Mouse (Mus musculus): Measurements from ENCODE around the gene Wnk2.
"Not testable (repeated sequence)": the region's sequence is repeated elsewhere in the genome, so short reads cannot be mapped to it uniquely, and the experiment has no call there.

Wnk2 gene

GRCm38 (mm10) chr13:49087420-49087819 is 60.4 kb downstream of the Wnk2 start:
- DNase-seq: peak; percentile 68 to 69

GRCm38 (mm10) chr13:49086431-49086830 is 61.4 kb downstream of the Wnk2 start:
- DNase-seq: no peak

GRCm38 (mm10) chr13:49085211-49085610 is 62.6 kb downstream of the Wnk2 start:
- peak; percentile 50 to 53 for DNase-seq

- DNase-seq: peak in 1 of 2 experiments; percentile 36
Measured at GRCm38 (mm10) chr13:49084781-49085180, 63.0 kb downstream of the Wnk2 start.

GRCm38 (mm10) chr13:49083941-49084340 is 63.9 kb downstream of the Wnk2 start:
- DNase-seq: no peak

- DNase-seq: no peak
Measured at GRCm38 (mm10) chr13:49082151-49082879, 65.5 kb downstream of the Wnk2 start.

- no peak for DNase-seq
Measured at GRCm38 (mm10) chr13:49076196-49076595, 71.6 kb downstream of the Wnk2 start.

GRCm38 (mm10) chr13:49075377-49075776 is 72.4 kb downstream of the Wnk2 start:
- DNase-seq: no peak

- DNase-seq: no peak
Measured at GRCm38 (mm10) chr13:49073295-49073694, 74.5 kb downstream of the Wnk2 start.

- no peak for DNase-seq
Measured at GRCm38 (mm10) chr13:49071861-49072260, 76.0 kb downstream of the Wnk2 start.

- peak in 1 of 2 experiments; percentile 36 for DNase-seq
Measured at GRCm38 (mm10) chr13:49069979-49070378, 77.8 kb downstream of the Wnk2 start.

- no peak for DNase-seq
Measured at GRCm38 (mm10) chr13:49069393-49069792, 78.4 kb downstream of the Wnk2 start.

- no peak for DNase-seq
Measured at GRCm38 (mm10) chr13:49064257-49064656, 83.6 kb downstream of the Wnk2 start.

GRCm38 (mm10) chr13:49060456-49060855 is 87.4 kb downstream of the Wnk2 start:
- no peak for DNase-seq

- DNase-seq: peak; percentile 54 to 61
Measured at GRCm38 (mm10) chr13:49058528-49058927, 89.3 kb downstream of the Wnk2 start.

- no peak for DNase-seq
Measured at GRCm38 (mm10) chr13:49056304-49056703, 91.5 kb downstream of the Wnk2 start.

GRCm38 (mm10) chr13:49054753-49055152 is 93.1 kb downstream of the Wnk2 start:
- not testable (repeated sequence) for DNase-seq

- no peak for DNase-seq
Measured at GRCm38 (mm10) chr13:49053333-49053732, 94.5 kb downstream of the Wnk2 start.

- DNase-seq: no peak
Measured at GRCm38 (mm10) chr13:49052512-49052911, 95.3 kb downstream of the Wnk2 start.

- no peak for DNase-seq
Measured at GRCm38 (mm10) chr13:49047393-49047792, 100.4 kb downstream of the Wnk2 start.

- no peak for DNase-seq
Measured at GRCm38 (mm10) chr13:49044145-49044561, 103.7 kb downstream of the Wnk2 start.

- DNase-seq: peak in 1 of 2 experiments; percentile 51
Measured at GRCm38 (mm10) chr13:49042371-49042770, 105.4 kb downstream of the Wnk2 start.

- DNase-seq: peak in 1 of 2 experiments; percentile 42
Measured at GRCm38 (mm10) chr13:49036928-49037574, 110.8 kb downstream of the Wnk2 start.

- DNase-seq: no peak
Measured at GRCm38 (mm10) chr13:49036436-49036835, 111.4 kb downstream of the Wnk2 start.

Data from cerebellum, adult 18-20 months (tissue).